Mouse (Mus musculus): ENCODE data around the gene H1foo. TPM values are rescaled to one million over a fixed set of nuclear protein-coding genes. Genes with fewer than 3 reads are reported as not detected.

The H1foo gene
- polyA plus RNA-seq (2014; fragmentation: Nextera tagmentation; extraction: Ambion mirVana): not detected in 2 replicates

- Histone ChIP-seq H3K27ac (replicated peaks in 1 of 2; ENCODE audit: control insufficient read depth in 1 of 2, insufficient read depth in 1 of 2, low read depth in 2 of 2, low read length in 2 of 2) (no peak within 1 kb of the TSS), H3K9ac (ENCODE audit: low read length) (no peak within 1 kb of the TSS), H3K36me3 (ENCODE audit: control insufficient read depth, insufficient read depth, low read length) (no peaks in the 10 kb centered on the region), H3K9me3 (ENCODE audit: control insufficient read depth, low read length) (no peaks in the 10 kb centered on the region), H3K4me1 (ENCODE audit: control insufficient read depth in 2 of 2, insufficient read depth in 2 of 2, low read length in 2 of 2) (peaks cover 27 to 29% of the 10 kb centered on the region in 2 experiments), H3K4me3 (ENCODE audit: control insufficient read depth in 1 of 2, insufficient read depth in 1 of 2, low read depth in 1 of 2, low read length in 2 of 2) (no peak within 1 kb of the TSS), H3K27me3 (ENCODE audit: control insufficient read depth, insufficient read depth, low read length) (no peaks in the 10 kb centered on the region), H3K4me2 (ENCODE audit: low read length) (no peak within 1 kb of the TSS)
- ATAC-seq (ENCODE audit: insufficient number of reproducible peaks, insufficient read depth, low FRiP score, low read depth): no peak
- WGBS: 87% methylated on average over 5 of the region's 5 CpGs
Observed at GRCm38 (mm10) chr6:115944638-115945037, at the start of gene H1foo. H1foo (plus strand) TSS chr6:115944938.

GRCm38 (mm10) chr6:115896346-115896745, 48.4 kb upstream of the H1foo start:
- H3K27ac ChIP-seq (replicated peaks in 1 of 2; ENCODE audit: control insufficient read depth in 1 of 2, insufficient read depth in 1 of 2, low read depth in 2 of 2, low read length in 2 of 2): no peak overlapping the region
- peaks cover 28% of the 10 kb centered on the region for H3K36me3 ChIP-seq (ENCODE audit: control insufficient read depth, insufficient read depth, low read length)
- WGBS: 80% methylated on average over 1 of the region's 1 CpGs
- no peak overlapping the region for H3K4me3 ChIP-seq (ENCODE audit: control insufficient read depth in 1 of 2, insufficient read depth in 1 of 2, low read depth in 1 of 2, low read length in 2 of 2)
- no peaks in the 10 kb centered on the region for H3K9me3 ChIP-seq (ENCODE audit: control insufficient read depth, low read length)
- no peak overlapping the region for H3K9ac ChIP-seq (ENCODE audit: low read length)
- ATAC-seq (ENCODE audit: insufficient number of reproducible peaks, insufficient read depth, low FRiP score, low read depth): no peak
- peaks cover 6 to 17% of the 10 kb centered on the region in 2 experiments for H3K4me1 ChIP-seq (ENCODE audit: control insufficient read depth in 2 of 2, insufficient read depth in 2 of 2, low read length in 2 of 2)
- H3K27me3 ChIP-seq (ENCODE audit: control insufficient read depth, insufficient read depth, low read length): no peaks in the 10 kb centered on the region
- no peak overlapping the region for H3K4me2 ChIP-seq (ENCODE audit: low read length)

- whole genome bisulfite sequencing: 62% methylated on average over 4 of the region's 4 CpGs
- ATAC-seq (ENCODE audit: insufficient number of reproducible peaks, insufficient read depth, low FRiP score, low read depth): no peak
- no peak overlapping the region for H3K27ac ChIP-seq (replicated peaks in 1 of 2; ENCODE audit: control insufficient read depth in 1 of 2, insufficient read depth in 1 of 2, low read depth in 2 of 2, low read length in 2 of 2)
- peaks cover 26% of the 10 kb centered on the region for H3K36me3 ChIP-seq (ENCODE audit: control insufficient read depth, insufficient read depth, low read length)
- H3K4me3 ChIP-seq (ENCODE audit: control insufficient read depth in 1 of 2, insufficient read depth in 1 of 2, low read depth in 1 of 2, low read length in 2 of 2): no peak overlapping the region
- H3K4me2 ChIP-seq (ENCODE audit: low read length): no peak overlapping the region
- H3K9me3 ChIP-seq (ENCODE audit: control insufficient read depth, low read length): no peaks in the 10 kb centered on the region
- H3K9ac ChIP-seq (ENCODE audit: low read length): no peak overlapping the region
- H3K4me1 ChIP-seq (ENCODE audit: control insufficient read depth in 2 of 2, insufficient read depth in 2 of 2, low read length in 2 of 2): peaks cover 12 to 18% of the 10 kb centered on the region in 2 experiments
- no peaks in the 10 kb centered on the region for H3K27me3 ChIP-seq (ENCODE audit: control insufficient read depth, insufficient read depth, low read length)
Observed at GRCm38 (mm10) chr6:115897117-115897516, 47.6 kb upstream of the H1foo start.

- no peaks in the 10 kb centered on the region for H3K9me3 ChIP-seq (ENCODE audit: control insufficient read depth, low read length)
- no peak for ATAC-seq (ENCODE audit: insufficient number of reproducible peaks, insufficient read depth, low FRiP score, low read depth)
- H3K27me3 ChIP-seq (ENCODE audit: control insufficient read depth, insufficient read depth, low read length): no peaks in the 10 kb centered on the region
- H3K27ac ChIP-seq (replicated peaks in 1 of 2; ENCODE audit: control insufficient read depth in 1 of 2, insufficient read depth in 1 of 2, low read depth in 2 of 2, low read length in 2 of 2): no peak overlapping the region
- peaks cover 12 to 18% of the 10 kb centered on the region in 2 experiments for H3K4me1 ChIP-seq (ENCODE audit: control insufficient read depth in 2 of 2, insufficient read depth in 2 of 2, low read length in 2 of 2)
- WGBS: 81% methylated on average over 7 of the region's 7 CpGs
- no peak overlapping the region for H3K4me3 ChIP-seq (ENCODE audit: control insufficient read depth in 1 of 2, insufficient read depth in 1 of 2, low read depth in 1 of 2, low read length in 2 of 2)
- peaks cover 20% of the 10 kb centered on the region for H3K36me3 ChIP-seq (ENCODE audit: control insufficient read depth, insufficient read depth, low read length)
- no peak overlapping the region for H3K4me2 ChIP-seq (ENCODE audit: low read length)
- no peak overlapping the region for H3K9ac ChIP-seq (ENCODE audit: low read length)
Observed at GRCm38 (mm10) chr6:115897926-115898520, 46.7 kb upstream of the H1foo start.

GRCm38 (mm10) chr6:115901062-115901461, 43.7 kb upstream of the H1foo start:
- Histone ChIP-seq H3K9me3 (ENCODE audit: control insufficient read depth, low read length) (no peaks in the 10 kb centered on the region), H3K4me1 (ENCODE audit: control insufficient read depth in 2 of 2, insufficient read depth in 2 of 2, low read length in 2 of 2) (peaks cover 14 to 18% of the 10 kb centered on the region in 2 experiments), H3K27me3 (ENCODE audit: control insufficient read depth, insufficient read depth, low read length) (no peaks in the 10 kb centered on the region), H3K36me3 (ENCODE audit: control insufficient read depth, insufficient read depth, low read length) (peaks cover 10% of the 10 kb centered on the region; the same call in 1 of the 2 replicates), H3K27ac (replicated peaks in 1 of 2; ENCODE audit: control insufficient read depth in 1 of 2, insufficient read depth in 1 of 2, low read depth in 2 of 2, low read length in 2 of 2) (peak overlapping the region; percentile 53 to 79; a peak in 3 of 4 replicates), H3K9ac (ENCODE audit: low read length) (peak overlapping the region; percentile 38; the same call in 1 of the 2 replicates), H3K4me2 (ENCODE audit: low read length) (no peak overlapping the region), H3K4me3 (ENCODE audit: control insufficient read depth in 1 of 2, insufficient read depth in 1 of 2, low read depth in 1 of 2, low read length in 2 of 2) (no peak overlapping the region)
- ATAC-seq (ENCODE audit: insufficient number of reproducible peaks, insufficient read depth, low FRiP score, low read depth): 0 out of 2 replicates have a peak, but pooled peaks have one; percentile 52
- 1% methylated on average over 3 of the region's 3 CpGs for WGBS

- WGBS: 64% methylated on average over 8 of the region's 8 CpGs
- Histone ChIP-seq H3K4me2 (ENCODE audit: low read length) (no peak overlapping the region), H3K4me1 (ENCODE audit: control insufficient read depth in 2 of 2, insufficient read depth in 2 of 2, low read length in 2 of 2) (peaks cover 14 to 18% of the 10 kb centered on the region in 2 experiments), H3K27me3 (ENCODE audit: control insufficient read depth, insufficient read depth, low read length) (no peaks in the 10 kb centered on the region), H3K4me3 (ENCODE audit: control insufficient read depth in 1 of 2, insufficient read depth in 1 of 2, low read depth in 1 of 2, low read length in 2 of 2) (no peak overlapping the region), H3K9me3 (ENCODE audit: control insufficient read depth, low read length) (no peaks in the 10 kb centered on the region), H3K36me3 (ENCODE audit: control insufficient read depth, insufficient read depth, low read length) (peaks cover 9% of the 10 kb centered on the region; the same call in 1 of the 2 replicates), H3K9ac (ENCODE audit: low read length) (peak overlapping the region; percentile 38; the same call in 1 of the 2 replicates), H3K27ac (replicated peaks in 1 of 2; ENCODE audit: control insufficient read depth in 1 of 2, insufficient read depth in 1 of 2, low read depth in 2 of 2, low read length in 2 of 2) (peak overlapping the region; percentile 53 to 79)
- ATAC-seq (ENCODE audit: insufficient number of reproducible peaks, insufficient read depth, low FRiP score, low read depth): 0 out of 2 replicates have a peak, but pooled peaks have one; percentile 19
Observed at GRCm38 (mm10) chr6:115901489-115901931, 43.2 kb upstream of the H1foo start.

- Histone ChIP-seq H3K36me3 (ENCODE audit: control insufficient read depth, insufficient read depth, low read length) (peaks cover 13% of the 10 kb centered on the region; the same call in 1 of the 2 replicates), H3K4me1 (ENCODE audit: control insufficient read depth in 2 of 2, insufficient read depth in 2 of 2, low read length in 2 of 2) (peaks cover 10 to 12% of the 10 kb centered on the region in 2 experiments), H3K9ac (ENCODE audit: low read length) (no peak overlapping the region), H3K27ac (replicated peaks in 1 of 2; ENCODE audit: control insufficient read depth in 1 of 2, insufficient read depth in 1 of 2, low read depth in 2 of 2, low read length in 2 of 2) (no peak overlapping the region), H3K4me3 (ENCODE audit: control insufficient read depth in 1 of 2, insufficient read depth in 1 of 2, low read depth in 1 of 2, low read length in 2 of 2) (no peak overlapping the region), H3K27me3 (ENCODE audit: control insufficient read depth, insufficient read depth, low read length) (no peaks in the 10 kb centered on the region), H3K4me2 (ENCODE audit: low read length) (no peak overlapping the region), H3K9me3 (ENCODE audit: control insufficient read depth, low read length) (no peaks in the 10 kb centered on the region)
- no peak for ATAC-seq (ENCODE audit: insufficient number of reproducible peaks, insufficient read depth, low FRiP score, low read depth)
- WGBS: 79% methylated on average over 3 of the region's 3 CpGs
Observed at GRCm38 (mm10) chr6:115902545-115902944, 42.2 kb upstream of the H1foo start.

All from heart, embryonic 14.5 days (tissue).